Mouse (Mus musculus) C2C12 (cell line): ENCODE data around the gene Baz1a. TPM values are rescaled to one million over a fixed set of nuclear protein-coding genes. Genes with fewer than 3 reads are reported as not detected.
A peak's percentile ranks its signal among the peaks of the same experiment; 100 is the strongest.

Experiments
- H3K27me3 ChIP-seq: one replicate; pipeline ENCODE4 v1.6.1; 2011; ENCODE audit not compliant: control insufficient read depth, insufficient read depth, insufficient read length
- H3K36me3 ChIP-seq: one replicate; pipeline ENCODE4 v1.6.1; 2011; ENCODE audit not compliant: control insufficient read depth, insufficient read depth
- H3K4me3 ChIP-seq: one replicate; pipeline ENCODE4 v1.5.1; 2011; ENCODE audit warnings: mild to moderate bottlenecking, control low read depth; ENCODE audit not compliant: poor library complexity, insufficient read depth, severe bottlenecking
- H3K79me2 ChIP-seq: one replicate; pipeline ENCODE4 v1.6.1; 2011; ENCODE audit not compliant: control insufficient read depth, insufficient read depth
- H3K79me3 ChIP-seq: one replicate; pipeline ENCODE4 v1.6.1; 2011; ENCODE audit warnings: low read depth, control low read depth
- H3ac ChIP-seq: one replicate; pipeline ENCODE3; 2011; ENCODE audit warnings: low read depth; ENCODE audit not compliant: control insufficient read depth, insufficient read length
- CEBPB ChIP-seq: IDR thresholded peaks from one replicate; pipeline ENCODE4 v1.6.1; 2011; ENCODE audit warnings: low read depth, mild to moderate bottlenecking, control low read depth, moderate library complexity
- CTCF ChIP-seq: IDR thresholded peaks from one replicate; pipeline ENCODE4 v1.5.1; 2011; ENCODE audit not compliant: control insufficient read depth, insufficient read depth, insufficient read length
- FOSL1 ChIP-seq: IDR thresholded peaks from one replicate; pipeline ENCODE4 v1.8.0; 2011; ENCODE audit warnings: mild to moderate bottlenecking, low read length; ENCODE audit not compliant: poor library complexity, insufficient read depth, severe bottlenecking
- MAX ChIP-seq: IDR thresholded peaks from one replicate; pipeline ENCODE4 v1.6.1; 2011; ENCODE audit warnings: mild to moderate bottlenecking, control low read depth
- MYOD1 ChIP-seq: IDR thresholded peaks from one replicate; pipeline ENCODE4 v1.6.1; 2011; ENCODE audit warnings: low read depth; ENCODE audit not compliant: control insufficient read depth, insufficient read length
- MYOG ChIP-seq: IDR thresholded peaks from one replicate; pipeline ENCODE4 v1.6.1; 2011; ENCODE audit not compliant: control insufficient read depth, insufficient read length; ENCODE audit errors: extremely low read depth
- USF1 ChIP-seq: IDR thresholded peaks from one replicate; pipeline ENCODE4 v1.6.1; 2011; ENCODE audit warnings: low read depth, mild to moderate bottlenecking, control low read depth, moderate library complexity
- polyA plus RNA-seq: library from polyadenylated mRNA; unstranded; fragments of >200 nt; fragmentation: generic; extraction: Trizol; gene quantifications from one replicate; pipeline ENCODE4 v1.2.1, GENCODE M21; 2012; ENCODE audit warnings: missing spikeins

Baz1a gene
- polyA plus RNA-seq, 1 experiment: 11.3 TPM

GRCm38 (mm10) chr12:54890426-54890825, 123.7 kb downstream of the Baz1a start:
- no peaks in the 10 kb centered on the region for H3K79me3 ChIP-seq
- H3ac ChIP-seq: no peak overlapping the region
- H3K4me3 ChIP-seq: no peak overlapping the region
- H3K36me3 ChIP-seq: peaks cover 21% of the 10 kb centered on the region
- no peak for TF ChIP-seq MYOG
- no peak for TF ChIP-seq FOSL1
- H3K79me2 ChIP-seq: no peaks in the 10 kb centered on the region
- no peaks in the 10 kb centered on the region for H3K27me3 ChIP-seq

GRCm38 (mm10) chr12:54887580-54888127, 126.5 kb downstream of the Baz1a start:
- no peak overlapping the region for H3K4me3 ChIP-seq
- H3ac ChIP-seq: no peak overlapping the region
- H3K27me3 ChIP-seq: no peaks in the 10 kb centered on the region
- no peaks in the 10 kb centered on the region for H3K79me3 ChIP-seq
- H3K79me2 ChIP-seq: no peaks in the 10 kb centered on the region
- TF ChIP-seq MYOG: no peak
- TF ChIP-seq CTCF: no peak
- no peak for TF ChIP-seq CEBPB
- no peak for TF ChIP-seq MYOD1
- no peak for TF ChIP-seq MAX
- TF ChIP-seq USF1: no peak
- TF ChIP-seq FOSL1: no peak
- H3K36me3 ChIP-seq: peaks cover 6% of the 10 kb centered on the region

- H3K27me3 ChIP-seq: no peaks in the 10 kb centered on the region
- no peak overlapping the region for H3ac ChIP-seq
- no peaks in the 10 kb centered on the region for H3K79me3 ChIP-seq
- no peaks in the 10 kb centered on the region for H3K36me3 ChIP-seq
- no peaks in the 10 kb centered on the region for H3K79me2 ChIP-seq
- TF ChIP-seq CEBPB (no peak), USF1 (no peak), FOSL1 (no peak), MYOG (no peak), CTCF (no peak), MYOD1 (no peak), MAX (no peak)
- no peak overlapping the region for H3K4me3 ChIP-seq
These were observed 134.5 kb downstream of the Baz1a start for GRCm38 (mm10) chr12:54879630-54880029.

GRCm38 (mm10) chr12:54879211-54879610, 134.9 kb downstream of the Baz1a start:
- H3K79me2 ChIP-seq: no peaks in the 10 kb centered on the region
- H3K36me3 ChIP-seq: no peaks in the 10 kb centered on the region
- no peaks in the 10 kb centered on the region for H3K79me3 ChIP-seq
- H3K27me3 ChIP-seq: no peaks in the 10 kb centered on the region
- TF ChIP-seq MAX: no peak
- TF ChIP-seq CEBPB: no peak
- TF ChIP-seq MYOG: no peak
- no peak for TF ChIP-seq MYOD1
- no peak for TF ChIP-seq USF1
- no peak for TF ChIP-seq CTCF
- no peak for TF ChIP-seq FOSL1
- H3ac ChIP-seq: no peak overlapping the region
- no peak overlapping the region for H3K4me3 ChIP-seq

GRCm38 (mm10) chr12:54877875-54878274, 136.3 kb downstream of the Baz1a start:
- no peak for TF ChIP-seq MYOD1
- Histone ChIP-seq H3K79me3 (no peaks in the 10 kb centered on the region), H3K4me3 (no peak overlapping the region), H3K79me2 (no peaks in the 10 kb centered on the region), H3K27me3 (no peaks in the 10 kb centered on the region), H3K36me3 (no peaks in the 10 kb centered on the region), H3ac (no peak overlapping the region)

GRCm38 (mm10) chr12:54876879-54877278, 137.3 kb downstream of the Baz1a start:
- H3K79me2 ChIP-seq: no peaks in the 10 kb centered on the region
- no peak for TF ChIP-seq MYOG
- TF ChIP-seq USF1: no peak
- TF ChIP-seq CTCF: no peak
- no peak for TF ChIP-seq MAX
- TF ChIP-seq CEBPB: no peak
- no peak for TF ChIP-seq FOSL1
- no peak for TF ChIP-seq MYOD1

GRCm38 (mm10) chr12:54874711-54875110, 139.4 kb downstream of the Baz1a start:
- no peaks in the 10 kb centered on the region for H3K27me3 ChIP-seq
- no peak overlapping the region for H3ac ChIP-seq
- H3K36me3 ChIP-seq: no peaks in the 10 kb centered on the region
- no peaks in the 10 kb centered on the region for H3K79me3 ChIP-seq
- TF ChIP-seq CEBPB (no peak), FOSL1 (no peak), MYOG (no peak), USF1 (peak; percentile 95), MAX (no peak), MYOD1 (peak; percentile 69), CTCF (no peak)
- H3K4me3 ChIP-seq: no peak overlapping the region
- no peaks in the 10 kb centered on the region for H3K79me2 ChIP-seq

More at GRCm38 (mm10) chr12:54876879-54877278, 137.3 kb downstream of the Baz1a start:
- Histone ChIP-seq H3K36me3 (no peaks in the 10 kb centered on the region), H3K79me3 (no peaks in the 10 kb centered on the region), H3ac (no peak overlapping the region), H3K4me3 (no peak overlapping the region), H3K27me3 (no peaks in the 10 kb centered on the region)
